Mouse (Mus musculus) brain, embryonic 14.5 days (tissue): Measurements from ENCODE around the gene Pten. TPM values are rescaled to one million over a fixed set of nuclear protein-coding genes. Genes with fewer than 3 reads are reported as not detected.
"Not testable (repeated sequence)": the region's sequence is repeated elsewhere in the genome, so short reads cannot be mapped to it uniquely, and the experiment has no call there.

Experiments
- DNase-seq: peaks from one replicate; pipeline ENCODE4 v3.0.0-alpha.2; 2011; ENCODE audit warnings: low read depth
- CTCF ChIP-seq: fragments of 200-500 bp; IDR thresholded peaks from 2 replicates; pipeline ENCODE4 v1.5.1; 2012; ENCODE audit warnings: inconsistent platforms, mild to moderate bottlenecking, moderate library complexity, borderline replicate concordance; ENCODE audit not compliant: insufficient read depth, insufficient read length; ENCODE audit errors: extremely low read depth
- POLR2A ChIP-seq: fragments of 200-500 bp; IDR thresholded peaks from 2 replicates; pipeline ENCODE4 v1.6.1; 2012; ENCODE audit warnings: mild to moderate bottlenecking, inconsistent platforms, borderline replicate concordance; ENCODE audit not compliant: poor library complexity, insufficient read depth, insufficient read length, severe bottlenecking; ENCODE audit errors: extremely low read depth
- polyA plus RNA-seq: library from polyadenylated mRNA; depleted of rRNA; stranded (reverse); fragments of >200 nt; gene quantifications from 2 replicates; pipeline ENCODE4 v1.2.3, GENCODE M21; 2012

Pten gene
- polyA plus RNA-seq, 1 experiment: 40.3 TPM

DNA sequence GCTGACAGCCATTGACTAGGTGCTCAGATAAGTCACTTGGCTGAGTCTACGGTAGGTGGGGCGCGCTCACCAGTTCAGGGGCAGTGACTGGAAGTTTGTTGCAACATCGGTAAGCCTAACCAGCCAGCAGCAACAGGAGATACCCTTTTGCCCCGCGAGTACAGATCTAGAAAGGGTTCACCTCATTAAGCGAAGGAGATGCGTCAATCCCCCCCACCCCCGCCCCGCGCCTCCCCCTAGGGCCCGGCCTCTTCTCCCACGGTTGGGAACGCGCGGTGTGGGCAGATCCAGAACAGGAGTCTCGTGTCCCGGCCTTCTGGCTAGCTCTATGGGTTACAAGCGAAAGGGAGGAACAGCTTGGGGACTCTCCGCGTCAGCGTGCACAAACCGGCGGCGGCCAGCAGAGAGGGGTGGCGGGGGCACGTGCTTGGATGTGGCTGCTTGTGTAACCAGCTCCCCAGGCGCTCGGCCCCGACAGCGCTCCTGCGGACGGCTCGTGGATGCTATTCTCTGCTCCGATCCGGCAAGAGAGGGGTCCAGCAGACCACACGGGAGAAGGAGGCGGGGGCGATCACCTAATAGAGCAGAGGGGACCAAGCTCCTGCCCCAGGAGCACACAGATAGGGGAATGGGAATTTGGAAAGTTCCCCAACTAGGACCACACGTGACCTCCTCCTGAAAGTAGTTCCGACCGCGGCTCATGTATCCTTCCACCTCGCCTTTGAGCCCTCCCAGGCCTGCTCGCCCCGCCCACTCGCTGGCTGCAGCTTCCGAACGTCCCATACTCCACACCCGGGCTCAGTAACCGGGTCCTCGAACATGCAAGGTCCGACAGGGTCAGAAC lies 1.3 kb upstream of the Pten start:
- TF ChIP-seq POLR2A (peak; percentile 78; the same call in 1 of the 2 replicates), CTCF (peak; percentile 16; the same call in 1 of the 2 replicates)
- peak; percentile 99 for DNase-seq

GRCm38 (mm10) chr19:32756636-32756899 lies 729 bp upstream of the Pten start:
- TF ChIP-seq POLR2A (no peak), CTCF (peak; percentile 13; the same call in 1 of the 2 replicates)
- no peak for DNase-seq

GRCm38 (mm10) chr19:32757831-32758792 lies 815 bp downstream of the Pten start:
- TF ChIP-seq CTCF (no peak), POLR2A (no peak)

GRCm38 (mm10) chr19:32758793-32759161 lies 1.5 kb downstream of the Pten start:
- TF ChIP-seq CTCF (no peak), POLR2A (no peak)

More at GRCm38 (mm10) chr19:32757831-32758792, 815 bp downstream of the Pten start:
- peak; percentile 77 for DNase-seq

DNA sequence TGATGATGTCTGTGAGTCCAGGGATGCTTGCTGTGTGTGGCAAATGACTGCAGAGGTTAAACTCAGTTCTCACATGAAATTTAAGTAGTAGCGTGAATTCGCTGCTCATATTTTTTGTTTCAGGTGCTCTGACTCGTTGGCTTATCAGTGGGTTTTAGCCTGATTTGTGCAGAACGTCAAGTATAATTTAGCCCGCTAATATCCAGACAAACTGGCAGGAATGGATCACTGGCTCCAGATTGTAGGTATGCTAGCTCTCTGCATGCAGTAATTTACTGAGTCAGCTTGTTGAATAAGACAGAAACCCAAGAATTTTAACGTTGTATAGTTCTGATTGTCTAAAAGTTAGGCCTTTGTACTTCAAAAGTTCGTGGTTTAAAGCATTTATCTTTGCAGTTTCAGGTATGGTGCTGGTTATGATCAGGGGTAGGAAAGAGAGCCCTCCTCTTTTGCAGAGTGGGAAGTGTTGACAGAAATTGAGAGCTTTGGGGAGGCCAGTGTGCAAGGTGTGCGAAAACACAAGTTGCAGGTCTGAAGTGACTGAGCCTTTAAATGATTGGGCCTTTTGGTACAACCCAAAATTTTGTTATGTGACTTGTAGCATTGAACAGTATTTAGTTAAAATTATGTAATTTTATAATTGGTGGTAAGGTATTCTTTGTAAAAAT lies 2.2 kb downstream of the Pten start:
- TF ChIP-seq POLR2A: no peak
- no peak for TF ChIP-seq CTCF
- peak; percentile 24 for DNase-seq

More at GRCm38 (mm10) chr19:32758793-32759161, 1.5 kb downstream of the Pten start:
- peak; percentile 37 for DNase-seq

GRCm38 (mm10) chr19:32760499-32760898 lies 3.2 kb downstream of the Pten start:
- TF ChIP-seq CTCF: no peak
- TF ChIP-seq POLR2A: no peak
- peak; percentile 26 for DNase-seq

GRCm38 (mm10) chr19:32761162-32761561 lies 3.9 kb downstream of the Pten start:
- no peak for DNase-seq
- no peak for TF ChIP-seq POLR2A
- no peak for TF ChIP-seq CTCF

DNA sequence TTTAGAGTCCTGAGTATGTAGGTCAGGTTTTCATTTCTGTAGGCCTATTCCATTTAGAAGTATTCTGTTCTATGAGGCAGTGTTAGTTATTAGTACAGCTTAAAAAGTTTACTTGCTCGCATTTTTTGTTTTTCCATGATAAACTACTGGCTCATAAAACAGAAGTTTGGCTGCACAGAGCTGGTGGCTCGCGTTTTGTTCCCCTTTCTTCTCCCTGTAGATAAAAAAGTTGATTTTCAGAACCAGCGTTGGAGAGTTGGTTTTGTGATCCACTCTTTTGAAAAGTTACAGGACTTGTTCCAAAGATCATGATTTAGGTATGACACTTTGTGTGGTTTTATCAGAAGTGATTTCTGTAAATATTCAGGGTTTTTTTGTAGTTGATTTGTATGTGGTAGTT lies 5.2 kb downstream of the Pten start:
- TF ChIP-seq POLR2A (no peak), CTCF (no peak)
- DNase-seq: no peak

DNA sequence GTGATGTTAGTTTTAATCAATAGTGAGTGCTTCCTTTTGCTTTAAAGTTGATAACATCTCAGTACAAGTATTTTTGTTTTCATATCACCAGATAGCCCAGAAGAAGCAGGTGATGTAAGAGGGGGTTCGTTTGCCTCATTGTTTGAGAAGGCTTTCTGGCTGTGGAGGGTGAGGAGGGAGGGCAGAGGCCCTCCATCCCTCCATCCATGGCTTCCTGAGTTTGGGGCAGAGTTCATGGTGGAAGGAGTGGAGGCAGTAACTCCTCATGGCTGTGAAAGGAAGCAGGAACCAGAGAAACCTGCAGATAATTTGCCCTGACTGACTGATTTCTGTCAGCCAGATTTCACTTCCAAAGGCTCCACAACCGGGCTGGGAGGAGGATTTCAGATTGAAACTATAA lies 21.1 kb downstream of the Pten start:
- no peak for DNase-seq
- TF ChIP-seq POLR2A (no peak), CTCF (no peak)

DNA sequence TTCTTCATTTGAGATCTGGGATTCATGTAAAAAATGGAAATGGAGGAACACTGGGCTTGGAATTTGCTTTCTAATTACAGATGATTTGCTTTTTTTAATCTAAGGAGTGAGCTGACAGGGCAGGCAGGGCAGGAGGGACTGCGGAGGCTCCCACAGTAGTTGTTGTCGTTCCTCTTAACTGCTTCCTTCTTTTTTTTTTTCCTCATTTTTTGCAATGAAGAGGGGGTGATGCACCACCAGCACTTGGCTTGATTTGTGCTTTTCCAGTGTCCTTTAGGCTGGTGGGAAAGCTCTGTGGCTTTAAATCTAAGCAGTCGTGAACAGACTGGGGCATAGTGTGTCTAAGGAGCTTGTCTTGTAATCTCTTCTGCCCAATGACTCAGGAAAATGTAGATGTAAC lies 21.8 kb downstream of the Pten start:
- TF ChIP-seq CTCF (no peak), POLR2A (no peak)
- DNase-seq: no peak

DNA sequence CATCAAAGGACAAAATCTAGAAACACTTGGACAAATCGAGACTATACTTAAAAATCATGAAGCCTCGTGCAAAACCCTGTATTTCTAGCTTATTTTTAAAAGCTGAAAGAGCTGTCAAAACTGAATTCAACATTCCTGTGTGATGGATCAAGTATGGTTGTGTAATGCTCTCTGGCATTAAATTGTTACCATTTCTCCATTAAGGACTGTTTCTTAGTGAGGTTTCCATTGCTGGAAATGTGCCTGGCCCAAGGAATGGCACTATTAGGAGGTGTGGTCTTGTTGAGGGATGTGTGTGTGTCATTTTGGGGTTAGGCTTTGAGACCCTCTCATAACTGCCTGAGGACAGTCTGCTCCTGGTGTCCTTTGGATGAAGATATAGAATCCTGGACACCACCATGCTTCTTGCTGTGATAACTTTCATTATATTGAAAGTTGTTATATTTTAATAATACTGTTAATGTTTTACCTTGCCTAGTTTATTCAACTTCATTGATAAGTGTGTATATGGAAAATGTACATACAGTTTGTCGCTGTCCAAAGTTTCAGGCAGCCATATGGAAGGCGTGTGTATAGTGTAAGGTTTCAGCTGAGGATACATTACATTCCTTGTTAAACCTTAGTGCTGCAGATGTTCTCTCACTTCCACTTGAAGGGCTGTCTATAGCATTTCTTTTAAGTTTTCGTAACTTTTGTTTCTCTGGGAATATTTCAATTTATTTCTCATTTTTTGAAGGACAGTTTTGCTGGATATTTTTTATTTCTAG lies 24.2 kb downstream of the Pten start:
- no peak for TF ChIP-seq POLR2A
- TF ChIP-seq CTCF: no peak
- DNase-seq: no peak

DNA sequence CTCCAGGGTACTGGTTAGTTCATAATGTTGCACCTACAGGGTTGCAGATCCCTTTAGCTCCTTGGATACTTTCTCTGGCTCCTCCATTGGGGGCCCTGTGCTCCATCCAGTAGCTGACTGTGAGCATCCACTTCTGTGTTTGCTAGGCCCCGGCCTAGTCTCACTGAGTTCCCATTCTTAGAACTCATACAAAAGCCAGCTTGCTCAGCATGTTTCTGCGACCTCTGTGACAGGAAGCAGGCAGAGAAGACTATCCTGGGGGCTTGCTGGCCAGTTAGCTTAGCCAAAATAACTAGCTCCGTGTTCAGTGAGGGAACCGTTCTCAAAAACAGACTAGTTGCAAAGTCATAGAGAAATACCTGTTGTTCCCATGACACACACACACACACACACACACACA lies 30.1 kb downstream of the Pten start:
- DNase-seq: not testable (repeated sequence)

DNA sequence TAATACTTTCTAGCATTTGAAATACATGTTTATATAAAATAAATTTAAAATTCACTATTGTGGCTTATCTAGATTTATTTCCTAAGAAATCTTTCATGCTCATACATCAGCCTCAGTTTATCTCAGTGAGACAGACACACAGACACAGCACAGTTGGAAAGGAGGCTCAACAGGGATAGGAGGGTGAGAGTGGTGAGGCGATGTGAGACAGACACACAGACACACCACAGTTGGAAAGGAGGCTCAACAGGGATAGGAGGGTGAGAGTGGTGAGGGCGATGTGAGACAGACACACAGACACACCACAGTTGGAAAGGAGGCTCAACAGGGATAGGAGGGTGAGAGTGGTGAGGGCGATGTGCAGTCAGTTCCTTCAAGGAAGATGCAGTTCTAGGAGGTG lies 30.7 kb downstream of the Pten start:
- DNase-seq: not testable (repeated sequence)
